Mouse (Mus musculus): Measurements from ENCODE around the gene Tanc2.

- TF ChIP-seq CTCF (IDR thresholded peaks at IDR 0.05; ENCODE audit: borderline replicate concordance, control insufficient read depth, extremely low read depth, insufficient read depth, low read length, poor library complexity) (no peak), POLR2A (IDR thresholded peaks at IDR 0.05; ENCODE audit: control insufficient read depth, extremely low read depth, insufficient read depth, low read length, poor library complexity) (no peak)
These were observed 43.4 kb upstream of the Tanc2 start for GRCm38 (mm10) chr11:105546393-105546792.

All from thymus, adult 2 months (tissue).